Mouse (Mus musculus) regulatory T cell (primary cell): ENCODE results near the gene Hrh2.

Experiments used
- in situ Hi-C: fragments of 300-600 bp; cut with MboI, MseI; formaldehyde crosslinking; loops from one replicate; pipeline ENCODE4 v1.15.1; 2025; ENCODE audit warnings: high pct_unique_total_duplicates

The Hrh2 gene

GRCm38 (mm10) chr13:54215777-54216316 is 23.9 kb downstream of the Hrh2 start:
- in situ Hi-C loops: loop anchor here (5.0 kb wide), 1 partner anchor 34 kb away; no protein-coding TSS in a partner anchor

GRCm38 (mm10) chr13:54218341-54218740 is 26.4 kb downstream of the Hrh2 start:
- in situ Hi-C loops: loop anchor here (5.0 kb wide), 1 partner anchor 36 kb away; no protein-coding TSS in a partner anchor

- in situ Hi-C loops: no loop called here
These were observed 29.8 kb downstream of the Hrh2 start for GRCm38 (mm10) chr13:54221631-54222179.

GRCm38 (mm10) chr13:54222921-54223769 is 31.2 kb downstream of the Hrh2 start:
- in situ Hi-C loops: no loop called here

- in situ Hi-C loops: no loop called here
These were observed 36.1 kb downstream of the Hrh2 start for GRCm38 (mm10) chr13:54227916-54228483.

- in situ Hi-C loops: no loop called here
These were observed 38.2 kb downstream of the Hrh2 start for GRCm38 (mm10) chr13:54230081-54230480.

GRCm38 (mm10) chr13:54231868-54232267 is 39.9 kb downstream of the Hrh2 start:
- in situ Hi-C loops: no loop called here

- in situ Hi-C loops: loop anchor here (5.0 kb wide), 1 partner anchor 215 kb away; no protein-coding TSS in a partner anchor
These were observed 45.6 kb downstream of the Hrh2 start for GRCm38 (mm10) chr13:54237512-54237911.

- in situ Hi-C loops: loop anchor here (5.0 kb wide), 1 partner anchor 214 kb away; no protein-coding TSS in a partner anchor
These were observed 46.8 kb downstream of the Hrh2 start for GRCm38 (mm10) chr13:54238585-54239323.

GRCm38 (mm10) chr13:54242380-54242779 is 50.5 kb downstream of the Hrh2 start:
- in situ Hi-C loops: loop anchor here (5.0 kb wide), 1 partner anchor 130 kb away; no protein-coding TSS in a partner anchor

- in situ Hi-C loops: no loop called here
These were observed 53.3 kb downstream of the Hrh2 start for GRCm38 (mm10) chr13:54245204-54245603.

GRCm38 (mm10) chr13:54247545-54247944 is 55.6 kb downstream of the Hrh2 start:
- in situ Hi-C loops: no loop called here

GRCm38 (mm10) chr13:54248436-54248995 is 56.6 kb downstream of the Hrh2 start:
- in situ Hi-C loops: no loop called here

GRCm38 (mm10) chr13:54249007-54249406 is 57.1 kb downstream of the Hrh2 start:
- in situ Hi-C loops: no loop called here

GRCm38 (mm10) chr13:54250346-54250745 is 58.4 kb downstream of the Hrh2 start:
- in situ Hi-C loops: loop anchor here (10.0 kb wide), 1 partner anchor 124 kb away; the partner anchor contains the start of gene Cplx2

GRCm38 (mm10) chr13:54251541-54252225 is 59.8 kb downstream of the Hrh2 start:
- in situ Hi-C loops: loop anchor here (10.0 kb wide), 1 partner anchor 123 kb away; the partner anchor contains the start of gene Cplx2

GRCm38 (mm10) chr13:54257580-54258223 is 65.8 kb downstream of the Hrh2 start:
- in situ Hi-C loops: loop anchor here (10.0 kb wide), 1 partner anchor 117 kb away; the partner anchor contains the start of gene Cplx2

- in situ Hi-C loops: loop anchor here (10.0 kb wide), 1 partner anchor 117 kb away; the partner anchor contains the start of gene Cplx2
These were observed 66.4 kb downstream of the Hrh2 start for GRCm38 (mm10) chr13:54258231-54258743.

GRCm38 (mm10) chr13:54260318-54260717 is 68.4 kb downstream of the Hrh2 start:
- in situ Hi-C loops: no loop called here
